In genomic region chr9:31253311-31253734, GRCm38 (mm10) we compare ENCODE assay signal across 8 mouse cellular contexts. TPM values are rescaled to one million over a fixed set of nuclear protein-coding genes. Genes with fewer than 3 reads are reported as not detected.
DNase-seq lines count a peak whose midpoint lies in the region; ATAC-seq and TF ChIP-seq lines count a peak whose summit lies in the region.

No protein-coding gene starts in this region.

- no peaks in the 10 kb centered on the region for H3K27me3 ChIP-seq in midbrain, embryonic 12.5 days
- H3K27me3 ChIP-seq in midbrain, embryonic 13.5 days, result no peaks in the 10 kb centered on the region
- no peaks in the 10 kb centered on the region for H3K27me3 ChIP-seq in intestine, embryonic 16.5 days (replicated peaks; ENCODE audit: control insufficient read depth, insufficient read depth, low read length)
- H3K27me3 ChIP-seq in lung, embryonic 15.5 days, result no peaks in the 10 kb centered on the region

- H3K9ac ChIP-seq in midbrain, embryonic 12.5 days (replicated peaks), result no peak overlapping the region
- H3K9ac ChIP-seq in midbrain, embryonic 13.5 days (replicated peaks), result no peak overlapping the region
- H3K9ac ChIP-seq in intestine, embryonic 16.5 days (ENCODE audit: low read depth, low read length), result no peak overlapping the region
- H3K9ac ChIP-seq in lung, embryonic 15.5 days, result no peak overlapping the region

- intact Hi-C loops in gastrocnemius, adult 2 months (cut with DNase I), result no loop called here

- no peak overlapping the region for H3K4me3 ChIP-seq in midbrain, embryonic 12.5 days
- H3K4me3 ChIP-seq in midbrain, embryonic 13.5 days (replicated peaks), result no peak overlapping the region
- H3K4me3 ChIP-seq in gastrocnemius, adult 2 months, result peak overlapping the region; percentile 34
- H3K4me3 ChIP-seq in intestine, embryonic 16.5 days (ENCODE audit: low read length), result no peak overlapping the region
- H3K4me3 ChIP-seq in lung, embryonic 15.5 days, result peak overlapping the region; percentile 3; the same call in 1 of the 2 replicates

- no peaks in the 10 kb centered on the region for H3K36me3 ChIP-seq in midbrain, embryonic 12.5 days
- no peaks in the 10 kb centered on the region for H3K36me3 ChIP-seq in midbrain, embryonic 13.5 days
- H3K36me3 ChIP-seq in intestine, embryonic 16.5 days (ENCODE audit: control insufficient read depth, insufficient read depth, low read length), result no peaks in the 10 kb centered on the region
- no peaks in the 10 kb centered on the region for H3K36me3 ChIP-seq in lung, embryonic 15.5 days

- WGBS in midbrain, embryonic 12.5 days, result 57% methylated on average over 10 of the region's 10 CpGs
- 57% methylated on average over 10 of the region's 10 CpGs for WGBS in midbrain, embryonic 13.5 days
- 39% methylated on average over 10 of the region's 10 CpGs for WGBS in intestine, embryonic 16.5 days
- 17% methylated on average over 10 of the region's 10 CpGs for WGBS in lung, embryonic 15.5 days

- H3K4me2 ChIP-seq in midbrain, embryonic 12.5 days (replicated peaks), result no peak overlapping the region
- no peak overlapping the region for H3K4me2 ChIP-seq in midbrain, embryonic 13.5 days (replicated peaks)
- H3K4me2 ChIP-seq in intestine, embryonic 16.5 days (ENCODE audit: low read depth, low read length), result no peak overlapping the region
- H3K4me2 ChIP-seq in lung, embryonic 15.5 days, result peak overlapping the region; percentile 47

- no peak for TF ChIP-seq CTCF in gastrocnemius, adult 2 months (IDR thresholded peaks at IDR 0.05)

- DNase-seq in gastrocnemius, adult 2 months, result peak; percentile 37
- no peak for DNase-seq in frontal cortex, postnatal 10 days (ENCODE audit: low spot score in 2 of 2)
- no peak for DNase-seq in right cerebral cortex, postnatal 10 days (ENCODE audit: low spot score in 2 of 2)
- no peak for DNase-seq in thymus, postnatal 25 days

- 0 out of 2 replicates have a peak overlapping the region, but pooled peaks have one; percentile 4 for H3K27ac ChIP-seq in midbrain, embryonic 12.5 days (replicated peaks)
- H3K27ac ChIP-seq in midbrain, embryonic 13.5 days, result no peak overlapping the region
- peak overlapping the region; percentile 79 for H3K27ac ChIP-seq in gastrocnemius, adult 2 months
- peak overlapping the region; percentile 5; the same call in 1 of the 2 replicates for H3K27ac ChIP-seq in intestine, embryonic 16.5 days (ENCODE audit: low read length)
- peak overlapping the region; percentile 65 for H3K27ac ChIP-seq in lung, embryonic 15.5 days

- no peaks in the 10 kb centered on the region for H3K4me1 ChIP-seq in midbrain, embryonic 12.5 days
- no peaks in the 10 kb centered on the region for H3K4me1 ChIP-seq in midbrain, embryonic 13.5 days (replicated peaks)
- peaks cover 8% of the 10 kb centered on the region for H3K4me1 ChIP-seq in intestine, embryonic 16.5 days (ENCODE audit: control insufficient read depth, insufficient read depth, low read length)
- H3K4me1 ChIP-seq in lung, embryonic 15.5 days, result peaks cover 13% of the 10 kb centered on the region

- ATAC-seq in midbrain, embryonic 12.5 days (ENCODE audit: low FRiP score, low read depth), result no peak
- no peak for ATAC-seq in midbrain, embryonic 13.5 days
- ATAC-seq in intestine, embryonic 16.5 days, result peak; percentile 43; the same call in 1 of the 2 replicates
- peak; percentile 81 for ATAC-seq in lung, embryonic 15.5 days (ENCODE audit: borderline replicate concordance, extremely low read depth, low FRiP score, low TSS enrichment)

- H3K9me3 ChIP-seq in midbrain, embryonic 12.5 days, result no peaks in the 10 kb centered on the region
- H3K9me3 ChIP-seq in midbrain, embryonic 13.5 days, result no peaks in the 10 kb centered on the region
- H3K9me3 ChIP-seq in intestine, embryonic 16.5 days (ENCODE audit: control insufficient read depth, low read length), result no peaks in the 10 kb centered on the region
- H3K9me3 ChIP-seq in lung, embryonic 15.5 days, result no peaks in the 10 kb centered on the region

RNA-seq across cellular contexts. Expression of gene Prdm10, which starts 27.0 kb away (rescaled TPM):
- 10.1 and 10.2 TPM in 2 replicates for polyA plus RNA-seq in midbrain, embryonic 12.5 days (2016; fragmentation: Nextera tagmentation; extraction: Ambion mirVana)
- 9.1 and 9.5 TPM in 2 replicates for polyA plus RNA-seq in midbrain, embryonic 13.5 days (2015; fragmentation: Nextera tagmentation; extraction: Ambion mirVana)
- 1 to 10 TPM; 4.4 to 4.8 TPM for total RNA-seq in gastrocnemius, adult 2 months (2021)
- polyA plus RNA-seq in intestine, embryonic 16.5 days (2015; fragmentation: Nextera tagmentation; extraction: Ambion mirVana), result 3.5 and 4.2 TPM in 2 replicates
- 3.9 and 4.6 TPM in 2 replicates for polyA plus RNA-seq in lung, embryonic 15.5 days (2015; fragmentation: Nextera tagmentation; extraction: Ambion mirVana)

RNA-seq across cellular contexts. Expression of gene Aplp2, which starts 41.7 kb away (rescaled TPM):
- polyA plus RNA-seq in midbrain, embryonic 12.5 days (2016; fragmentation: Nextera tagmentation; extraction: Ambion mirVana), result 252 and 255 TPM in 2 replicates
- polyA plus RNA-seq in midbrain, embryonic 13.5 days (2015; fragmentation: Nextera tagmentation; extraction: Ambion mirVana), result 233 and 270 TPM in 2 replicates
- total RNA-seq in gastrocnemius, adult 2 months (2021), result 100 to 1,000 TPM; 105 to 114 TPM
- polyA plus RNA-seq in intestine, embryonic 16.5 days (2015; fragmentation: Nextera tagmentation; extraction: Ambion mirVana), result 203 and 204 TPM in 2 replicates
- polyA plus RNA-seq in lung, embryonic 15.5 days (2015; fragmentation: Nextera tagmentation; extraction: Ambion mirVana), result 446 and 476 TPM in 2 replicates

Comparison
In these comparisons a context has a peak if more than half of its experiments do, and no peak if none do; other contexts are left out.
1. ATAC-seq: peak in intestine, embryonic 16.5 days (single experiment) and lung, embryonic 15.5 days (single experiment); none in midbrain, embryonic 12.5 days (single experiment) and midbrain, embryonic 13.5 days (single experiment).
2. H3K4me3 ChIP-seq: peak in gastrocnemius, adult 2 months (single experiment) and lung, embryonic 15.5 days (single experiment); none in midbrain, embryonic 12.5 days (single experiment), midbrain, embryonic 13.5 days (single experiment) and intestine, embryonic 16.5 days (single experiment).